Mouse (Mus musculus) ES-Bruce4 (cell line): Measurements from ENCODE around the gene Hoxb2. TPM values are rescaled to one million over a fixed set of nuclear protein-coding genes. Genes with fewer than 3 reads are reported as not detected.

ENCODE experiments used
- H3K27ac ChIP-seq: 2 replicates; pipeline ENCODE4 v1.5.1; 2012; ENCODE audit warnings: low read length, inconsistent platforms; ENCODE audit not compliant: insufficient read depth
- H3K27me3 ChIP-seq: 2 replicates; pipeline ENCODE4 v1.6.1; 2012; ENCODE audit warnings: mild to moderate bottlenecking, low read length, inconsistent platforms; ENCODE audit not compliant: control insufficient read depth, poor library complexity, insufficient read depth, severe bottlenecking
- H3K36me3 ChIP-seq: 2 replicates; pipeline ENCODE4 v1.6.1; 2012; ENCODE audit warnings: inconsistent platforms, mild to moderate bottlenecking, low read length, moderate library complexity; ENCODE audit not compliant: control insufficient read depth, poor library complexity, insufficient read depth, severe bottlenecking
- H3K4me1 ChIP-seq: one replicate; pipeline ENCODE4 v1.8.1; 2011; ENCODE audit warnings: low read length; ENCODE audit not compliant: control insufficient read depth, insufficient read depth
- H3K4me3 ChIP-seq: 2 replicates; pipeline ENCODE4 v1.5.1; 2011; ENCODE audit warnings: low read depth, mild to moderate bottlenecking, low read length
- H3K9ac ChIP-seq: 2 replicates; pipeline ENCODE4 v1.6.1; 2012; ENCODE audit warnings: low read depth, mild to moderate bottlenecking, inconsistent platforms; ENCODE audit not compliant: poor library complexity, severe bottlenecking
- H3K9me3 ChIP-seq: replicated peaks from 2 replicates; pipeline ENCODE4 v1.6.1; 2012; ENCODE audit warnings: mild to moderate bottlenecking, low read length, inconsistent platforms; ENCODE audit not compliant: control insufficient read depth, poor library complexity, insufficient read depth, severe bottlenecking
- CTCF ChIP-seq: IDR thresholded peaks from one replicate; pipeline ENCODE4 v1.8.1; 2011; ENCODE audit warnings: low read depth, low read length
- EP300 ChIP-seq: IDR thresholded peaks from 2 replicates; pipeline ENCODE4 v1.6.1; 2011; ENCODE audit warnings: low read depth, low read length; ENCODE audit not compliant: insufficient read depth
- POLR2A ChIP-seq: IDR thresholded peaks from one replicate; pipeline ENCODE4 v1.8.1; 2011; ENCODE audit warnings: low read length; ENCODE audit not compliant: insufficient read depth
- polyA plus RNA-seq: library from polyadenylated mRNA; stranded (reverse); fragments of >200 nt; gene quantifications from 2 replicates; pipeline ENCODE4 v1.2.4, GENCODE M21; 2011; ENCODE audit warnings: low read depth; ENCODE audit not compliant: missing spikeins, insufficient read depth, insufficient read length

Gene Hoxb2
- polyA plus RNA-seq, 1 experiment, result 0.70 TPM

DNA sequence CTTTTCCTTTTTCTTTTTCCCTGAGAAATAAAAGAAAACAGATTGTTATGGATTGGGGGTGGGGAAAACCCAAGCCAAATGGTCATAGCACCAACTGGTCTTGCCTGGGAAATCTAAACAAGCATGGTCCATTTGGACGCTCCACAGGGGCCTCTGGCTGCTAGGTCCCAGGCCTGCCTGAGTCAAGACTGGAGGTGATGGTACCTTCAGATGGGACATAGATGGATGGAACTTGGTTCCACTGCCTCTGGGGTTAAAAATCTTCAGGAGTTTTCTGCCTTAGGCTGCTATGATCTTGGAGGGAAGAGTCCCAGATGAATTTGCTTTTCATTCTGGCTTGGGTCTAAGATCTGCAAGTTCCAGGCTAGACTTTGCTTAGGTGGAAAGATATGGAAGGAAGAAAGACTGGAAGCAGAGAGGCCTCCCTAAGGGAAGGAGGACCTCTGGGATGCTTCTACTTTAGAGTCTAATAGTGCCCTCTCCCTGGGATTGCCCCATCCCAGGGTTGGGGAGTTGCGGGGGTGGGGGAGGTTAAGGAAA, 7.0 kb upstream of the Hoxb2 start:
- Histone ChIP-seq H3K27ac (no peak overlapping the region), H3K4me1 (no peaks in the 10 kb centered on the region), H3K27me3 (peaks cover 71% of the 10 kb centered on the region), H3K9me3 (no peaks in the 10 kb centered on the region), H3K9ac (no peak overlapping the region), H3K36me3 (no peaks in the 10 kb centered on the region), H3K4me3 (no peak overlapping the region)
- TF ChIP-seq EP300, result no peak
- TF ChIP-seq CTCF, result no peak
- no peak for TF ChIP-seq POLR2A

DNA sequence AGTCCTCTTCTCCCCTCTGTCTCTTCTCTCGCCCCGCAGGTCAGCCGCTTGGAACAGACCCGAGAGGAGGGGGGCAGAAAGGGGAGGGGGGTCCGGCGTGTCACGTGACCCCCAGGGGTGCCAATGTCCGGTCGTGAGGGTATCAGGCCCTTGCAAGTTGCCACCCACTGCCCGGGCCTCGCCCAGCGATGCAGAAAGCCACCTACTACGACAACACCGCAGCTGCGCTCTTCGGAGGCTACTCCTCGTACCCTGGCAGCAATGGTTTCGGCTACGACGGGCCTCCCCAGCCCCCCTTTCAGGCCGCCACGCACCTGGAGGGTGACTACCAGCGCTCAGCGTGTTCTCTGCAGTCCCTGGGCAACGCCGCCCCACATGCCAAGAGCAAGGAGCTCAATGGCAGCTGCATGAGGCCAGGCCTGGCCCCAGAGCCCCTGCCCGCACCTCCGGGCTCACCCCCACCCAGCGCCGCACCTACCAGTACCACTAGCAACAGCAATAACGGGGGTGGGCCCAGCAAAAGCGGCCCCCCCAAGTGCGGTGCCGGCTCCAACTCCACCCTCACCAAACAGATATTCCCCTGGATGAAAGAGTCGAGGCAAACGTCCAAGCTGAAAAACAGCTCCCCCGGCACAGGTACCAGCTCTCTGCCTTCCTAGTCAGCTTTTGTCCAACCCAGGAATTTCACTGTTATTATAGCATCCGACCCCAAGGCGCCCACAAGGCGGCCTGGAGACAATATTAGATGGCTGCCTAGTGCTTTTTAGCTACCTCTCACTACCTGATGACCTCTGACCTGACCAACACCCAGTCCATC, 6.1 kb upstream of the Hoxb2 start:
- Histone ChIP-seq H3K4me1 (no peaks in the 10 kb centered on the region), H3K9ac (no peak overlapping the region), H3K4me3 (no peak overlapping the region), H3K36me3 (no peaks in the 10 kb centered on the region), H3K27me3 (peaks cover 70% of the 10 kb centered on the region), H3K27ac (no peak overlapping the region), H3K9me3 (no peaks in the 10 kb centered on the region)
- TF ChIP-seq EP300 (no peak), POLR2A (no peak)

DNA sequence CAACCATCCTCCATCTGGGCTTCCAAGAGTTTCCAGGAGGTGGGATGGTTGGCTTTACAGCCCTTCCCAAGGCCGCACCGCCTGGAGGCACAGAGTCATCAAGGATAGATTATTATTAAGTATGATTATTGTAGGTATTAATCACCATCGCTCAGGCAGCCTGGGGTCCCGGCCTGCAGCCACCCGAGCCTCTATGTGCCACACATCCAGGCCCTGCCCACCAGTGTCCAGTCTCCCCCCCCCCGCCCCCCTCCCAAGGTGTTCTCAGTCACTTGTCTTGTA, 5.5 kb upstream of the Hoxb2 start:
- Histone ChIP-seq H3K36me3 (no peaks in the 10 kb centered on the region), H3K27ac (no peak overlapping the region), H3K4me1 (no peaks in the 10 kb centered on the region)

DNA sequence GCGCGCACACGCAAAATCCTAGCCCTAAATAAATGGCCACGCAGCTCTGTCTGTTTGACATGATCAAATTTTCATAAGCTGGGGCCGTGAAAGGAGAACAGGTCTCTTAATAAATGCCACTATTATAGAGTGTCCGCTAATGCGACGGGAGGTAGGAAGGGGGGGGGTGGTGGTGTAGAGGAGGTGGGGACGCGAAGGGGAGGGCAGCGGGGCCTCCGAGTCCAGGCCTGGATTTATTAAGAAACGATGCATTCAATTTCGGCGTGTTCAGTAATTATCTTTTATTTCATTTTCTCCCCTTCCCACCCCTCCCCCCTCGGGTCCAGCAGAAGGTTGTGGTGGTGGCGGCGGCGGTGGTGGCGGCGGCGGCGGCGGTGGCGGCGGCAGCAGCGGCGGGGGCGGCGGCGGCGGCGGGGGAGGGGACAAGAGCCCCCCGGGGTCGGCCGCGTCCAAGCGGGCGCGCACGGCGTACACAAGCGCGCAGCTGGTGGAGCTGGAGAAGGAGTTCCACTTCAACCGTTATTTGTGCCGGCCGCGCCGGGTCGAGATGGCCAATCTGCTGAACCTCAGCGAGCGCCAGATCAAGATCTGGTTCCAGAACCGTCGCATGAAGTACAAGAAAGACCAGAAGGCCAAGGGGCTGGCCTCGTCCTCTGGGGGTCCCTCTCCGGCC, 5.0 kb upstream of the Hoxb2 start:
- Histone ChIP-seq H3K9ac (0 out of 2 replicates have a peak overlapping the region, but pooled peaks have one; percentile 12), H3K4me3 (peak overlapping the region; percentile 46), H3K27ac (no peak overlapping the region), H3K36me3 (no peaks in the 10 kb centered on the region), H3K27me3 (peaks cover 65% of the 10 kb centered on the region), H3K4me1 (no peaks in the 10 kb centered on the region), H3K9me3 (no peaks in the 10 kb centered on the region)
- TF ChIP-seq EP300, result no peak
- TF ChIP-seq POLR2A, result no peak
- no peak for TF ChIP-seq CTCF

More for the DNA sequence above, 5.5 kb upstream of the Hoxb2 start:
- Histone ChIP-seq H3K9me3 (no peaks in the 10 kb centered on the region), H3K4me3 (no peak overlapping the region), H3K27me3 (peaks cover 65% of the 10 kb centered on the region), H3K9ac (no peak overlapping the region)
- TF ChIP-seq POLR2A (no peak), CTCF (no peak), EP300 (no peak)

DNA sequence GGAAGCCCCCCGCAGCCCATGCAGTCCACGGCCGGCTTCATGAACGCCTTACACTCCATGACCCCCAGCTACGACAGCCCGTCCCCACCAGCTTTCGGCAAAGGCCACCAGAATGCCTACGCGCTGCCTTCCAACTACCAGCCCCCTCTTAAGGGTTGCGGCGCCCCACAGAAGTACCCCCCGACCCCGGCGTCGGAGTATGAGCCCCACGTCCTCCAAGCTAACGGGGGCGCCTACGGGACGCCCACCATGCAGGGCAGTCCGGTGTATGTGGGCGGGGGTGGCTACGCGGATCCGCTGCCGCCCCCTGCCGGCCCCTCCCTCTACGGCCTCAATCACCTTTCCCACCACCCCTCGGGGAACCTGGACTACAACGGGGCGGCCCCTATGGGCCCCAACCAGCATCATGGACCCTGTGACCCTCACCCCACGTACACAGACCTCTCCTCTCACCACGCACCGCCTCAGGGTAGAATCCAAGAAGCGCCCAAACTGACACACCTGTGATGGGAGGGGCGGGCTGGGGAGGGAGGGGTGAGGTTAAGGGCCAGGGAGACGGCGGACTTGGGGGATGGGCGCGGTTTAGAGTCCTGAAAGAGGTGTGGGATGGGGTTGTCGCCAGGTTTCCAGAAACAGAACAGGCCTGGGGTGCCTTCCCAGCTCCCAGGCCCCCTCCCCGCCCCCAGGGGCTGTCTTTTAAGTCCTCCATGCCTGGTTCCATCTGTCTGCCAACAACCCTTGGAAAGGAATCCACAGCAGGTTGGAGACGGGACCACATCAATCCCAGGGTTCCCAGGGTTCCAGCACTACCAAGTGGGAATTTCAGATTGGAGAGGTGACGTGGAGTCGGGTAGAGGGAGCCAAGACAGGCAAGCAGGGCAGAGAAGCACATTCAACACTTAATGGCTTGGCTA, 4.2 kb upstream of the Hoxb2 start:
- Histone ChIP-seq H3K9ac (0 out of 2 replicates have a peak overlapping the region, but pooled peaks have one; percentile 12), H3K4me3 (peak overlapping the region; percentile 46), H3K27me3 (peaks cover 64% of the 10 kb centered on the region), H3K36me3 (no peaks in the 10 kb centered on the region), H3K9me3 (no peaks in the 10 kb centered on the region), H3K27ac (no peak overlapping the region), H3K4me1 (no peaks in the 10 kb centered on the region)
- TF ChIP-seq CTCF (peak; percentile 8), POLR2A (no peak), EP300 (no peak)
